Mouse (Mus musculus) myocyte (in vitro differentiated cells): ENCODE results near the gene Cnppd1.

ENCODE experiments used
- CEBPB ChIP-seq: IDR thresholded peaks from 2 replicates; pipeline ENCODE4 v1.6.1; 2011; ENCODE audit warnings: mild to moderate bottlenecking, moderate library complexity; ENCODE audit not compliant: poor library complexity, insufficient read depth, severe bottlenecking
- MAX ChIP-seq: IDR thresholded peaks from one replicate; pipeline ENCODE4 v1.6.1; 2011; ENCODE audit warnings: low read depth, mild to moderate bottlenecking, control low read depth
- POLR2A ChIP-seq: IDR thresholded peaks from one replicate; pipeline ENCODE4 v1.6.1; 2011; ENCODE audit warnings: low read depth, mild to moderate bottlenecking, control low read depth, moderate library complexity; ENCODE audit not compliant: insufficient read length
- POLR2AphosphoS2 ChIP-seq: IDR thresholded peaks from one replicate; pipeline ENCODE4 v1.6.1; 2011; ENCODE audit warnings: low read depth, control low read depth; ENCODE audit not compliant: insufficient read length
- TCF12 ChIP-seq: IDR thresholded peaks from one replicate; pipeline ENCODE4 v1.6.1; 2011; ENCODE audit warnings: mild to moderate bottlenecking, control low read depth; ENCODE audit not compliant: poor library complexity, insufficient read depth, severe bottlenecking
- USF1 ChIP-seq: IDR thresholded peaks from one replicate; pipeline ENCODE4 v1.6.1; 2011; ENCODE audit warnings: low read depth, mild to moderate bottlenecking, control low read depth, moderate library complexity

DNA sequence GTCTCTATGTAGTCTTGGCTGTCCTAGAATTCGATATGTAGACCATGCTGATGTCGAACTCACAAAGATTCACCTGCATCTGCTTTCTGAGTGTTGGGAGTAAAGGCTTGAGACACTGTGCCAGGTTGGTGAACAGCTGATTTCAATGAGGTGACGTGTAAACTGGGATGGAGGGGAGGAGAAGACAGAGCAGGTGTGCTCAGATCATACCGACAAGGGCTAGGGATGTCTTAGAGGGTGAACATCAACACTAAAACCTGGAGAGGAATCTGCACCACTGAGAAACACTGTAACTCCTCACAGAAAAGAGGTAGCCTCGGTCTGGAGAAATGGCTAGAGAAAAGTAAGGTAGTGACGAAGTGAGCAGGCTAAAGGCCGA lies 25.6 kb upstream of the Cnppd1 start:
- TF ChIP-seq POLR2A, result no peak
- TF ChIP-seq POLR2AphosphoS2, result no peak
- TF ChIP-seq CEBPB, result no peak
- no peak for TF ChIP-seq MAX
- no peak for TF ChIP-seq USF1
- TF ChIP-seq TCF12, result no peak
